Mouse (Mus musculus): ENCODE data around the gene Ndufaf2. TPM values are rescaled to one million over a fixed set of nuclear protein-coding genes. Genes with fewer than 3 reads are reported as not detected.

Gene Ndufaf2
- total RNA-seq, 2 experiments from 2014 or later, result 92.5 to 107 TPM

DNA sequence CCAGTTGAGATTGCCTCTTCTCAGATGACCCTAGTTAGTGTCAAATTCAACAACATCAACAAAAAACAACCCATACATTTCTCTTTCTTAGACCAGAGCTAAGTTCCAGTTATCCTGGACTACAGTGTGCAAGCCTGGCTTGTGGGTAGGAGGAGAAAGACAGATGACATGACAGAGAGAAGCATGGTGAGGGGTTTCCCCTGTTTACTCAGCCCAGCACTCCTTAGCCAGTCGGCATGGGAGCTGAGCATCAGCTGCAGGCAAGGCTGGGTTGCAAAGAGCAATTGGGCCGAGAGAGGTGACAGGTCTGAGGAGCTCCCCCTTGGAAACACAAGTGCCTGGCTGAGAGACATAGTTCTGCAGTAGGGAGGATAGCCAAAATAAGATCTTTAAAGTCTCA is 57.7 kb downstream of the Ndufaf2 start:
- ATAC-seq (replicated peaks; ENCODE audit: low FRiP score, low TSS enrichment, poor library complexity, severe bottlenecking), result no peak

DNA sequence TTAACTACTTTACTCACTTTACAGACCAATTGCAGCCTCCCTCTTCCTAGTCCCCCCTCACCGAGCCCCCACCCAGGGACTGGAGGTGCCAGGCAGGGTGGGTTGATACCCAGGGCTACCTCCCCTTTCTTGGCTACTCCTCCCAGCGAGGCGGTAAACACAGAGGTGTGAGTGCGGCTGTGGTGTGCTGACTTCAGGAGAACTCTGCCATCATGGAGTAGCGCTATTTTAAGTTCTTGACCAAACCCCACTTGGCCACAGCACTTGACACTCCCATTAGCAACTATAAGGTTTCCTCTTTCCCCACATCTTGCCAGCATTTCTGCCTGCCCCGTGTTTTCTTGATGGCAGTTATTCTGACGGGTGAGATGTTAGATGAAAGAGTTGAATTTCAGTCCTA is 62.0 kb downstream of the Ndufaf2 start:
- no peak for ATAC-seq (replicated peaks; ENCODE audit: low FRiP score, low TSS enrichment, poor library complexity, severe bottlenecking)

DNA sequence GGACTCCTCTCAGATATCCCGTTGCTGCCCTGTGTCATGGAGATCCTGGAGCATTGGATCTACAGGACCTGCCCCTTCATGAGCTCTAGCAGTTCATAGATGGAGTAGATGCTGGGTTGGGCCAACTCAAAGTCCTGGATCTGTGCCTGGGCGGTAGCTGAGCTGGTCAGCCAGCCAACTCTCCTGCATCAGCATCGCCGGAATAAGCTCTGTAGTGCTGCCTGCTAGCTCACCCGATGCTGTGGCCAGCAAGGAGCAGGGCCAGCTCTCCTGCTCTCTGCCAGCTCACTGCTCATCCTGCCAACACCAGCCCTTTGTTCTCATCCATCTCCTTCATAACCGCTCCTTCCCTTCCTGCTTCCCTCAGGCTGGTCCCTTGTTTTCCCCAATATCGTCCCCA is 62.8 kb downstream of the Ndufaf2 start:
- no peak for ATAC-seq (replicated peaks; ENCODE audit: low FRiP score, low TSS enrichment, poor library complexity, severe bottlenecking)

DNA sequence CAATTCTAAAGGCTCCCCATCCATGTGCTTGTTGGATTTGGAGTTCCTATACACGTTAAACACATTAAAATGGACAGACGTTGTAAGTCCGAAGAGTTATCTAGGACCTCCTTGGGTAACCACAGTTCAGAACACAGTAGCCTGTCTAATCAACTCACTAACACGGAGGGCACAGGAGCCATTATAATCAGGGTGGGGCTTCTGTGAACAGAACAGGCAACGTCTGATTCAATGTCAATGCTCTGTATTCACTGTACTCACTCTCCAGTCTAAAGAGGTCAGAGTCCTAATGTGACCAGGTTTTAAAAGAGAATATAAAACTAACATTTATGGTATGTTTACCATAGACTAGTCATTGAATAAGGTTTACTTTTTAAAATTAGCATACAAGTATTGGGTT is 63.7 kb downstream of the Ndufaf2 start:
- no peak for ATAC-seq (replicated peaks; ENCODE audit: low FRiP score, low TSS enrichment, poor library complexity, severe bottlenecking)

DNA sequence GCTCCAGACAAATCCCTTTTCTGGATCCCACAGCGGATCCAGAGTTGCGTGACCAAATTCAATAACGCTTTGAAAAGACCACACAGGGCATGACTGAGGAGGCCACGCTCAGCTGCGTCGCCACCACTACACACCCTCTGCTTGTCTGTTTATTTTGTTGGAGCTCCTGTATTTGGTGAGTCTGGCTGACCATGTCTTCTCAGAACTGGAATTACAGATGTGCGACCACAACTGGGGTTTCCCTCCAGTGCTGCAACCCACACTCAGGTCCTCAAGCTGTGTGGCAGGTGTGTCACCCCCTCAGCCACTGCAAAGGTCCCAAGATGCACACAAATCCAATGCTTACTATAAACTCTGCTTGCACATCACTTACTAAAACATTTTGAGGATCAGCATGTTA is 66.1 kb downstream of the Ndufaf2 start:
- no peak for ATAC-seq (replicated peaks; ENCODE audit: low FRiP score, low TSS enrichment, poor library complexity, severe bottlenecking)

DNA sequence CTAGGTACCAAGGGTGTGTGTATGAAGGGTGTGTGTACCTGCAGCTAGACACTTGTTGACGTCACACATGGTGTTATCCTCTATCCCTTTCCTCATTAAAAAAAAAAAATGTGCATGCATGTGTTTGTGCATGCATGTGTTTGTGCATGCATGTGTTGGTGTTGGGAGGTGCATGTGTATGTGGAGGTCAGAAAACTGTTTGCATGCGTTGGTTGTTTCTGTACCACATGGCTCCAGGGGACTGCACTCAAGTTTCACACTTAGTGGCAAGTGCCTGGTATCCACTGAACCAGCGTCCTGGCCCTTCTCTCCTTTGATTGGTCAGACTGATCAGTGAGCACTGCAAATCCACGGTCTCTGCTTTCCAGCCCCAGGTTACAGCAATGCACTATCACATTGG is 71.7 kb downstream of the Ndufaf2 start:
- no peak for ATAC-seq (replicated peaks; ENCODE audit: low FRiP score, low TSS enrichment, poor library complexity, severe bottlenecking)

DNA sequence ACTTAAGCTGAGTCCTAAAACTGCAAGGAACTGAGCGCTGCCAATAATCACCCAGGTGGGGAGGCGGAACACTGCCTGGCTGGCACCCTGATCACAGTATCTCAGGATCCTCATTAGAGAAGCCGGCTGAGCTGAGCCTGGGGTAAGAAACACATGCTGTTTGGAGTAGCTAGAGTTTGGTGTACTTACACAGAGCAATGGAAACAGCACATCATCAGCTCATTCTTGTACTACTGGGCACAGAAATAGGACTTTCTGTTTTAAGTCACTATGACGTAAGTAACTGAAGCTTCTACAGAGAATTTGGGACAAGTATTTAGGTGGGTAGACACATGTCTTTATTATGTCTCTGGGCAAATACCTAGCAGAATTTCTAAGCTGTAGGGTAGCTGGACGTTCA is 72.4 kb downstream of the Ndufaf2 start:
- ATAC-seq (replicated peaks; ENCODE audit: low FRiP score, low TSS enrichment, poor library complexity, severe bottlenecking), result no peak

DNA sequence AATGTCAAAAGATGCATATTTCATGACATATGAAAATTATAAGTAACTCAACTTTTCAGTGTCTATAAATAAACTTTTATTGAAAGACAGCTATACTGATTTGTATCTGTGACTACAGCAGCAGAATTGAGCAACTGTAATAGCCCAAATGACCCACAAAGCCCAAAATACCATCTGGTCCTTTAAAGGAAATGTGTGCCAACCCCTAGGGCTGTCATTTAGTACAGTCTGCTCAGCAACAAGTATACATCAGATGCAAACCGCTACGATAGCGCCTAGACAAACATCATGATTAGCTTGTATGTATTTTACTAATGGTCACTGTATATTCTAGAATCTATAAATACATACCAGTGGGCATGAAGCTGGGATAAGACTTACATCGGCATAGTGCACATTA is 74.3 kb downstream of the Ndufaf2 start:
- ATAC-seq (replicated peaks; ENCODE audit: low FRiP score, low TSS enrichment, poor library complexity, severe bottlenecking), result no peak

DNA sequence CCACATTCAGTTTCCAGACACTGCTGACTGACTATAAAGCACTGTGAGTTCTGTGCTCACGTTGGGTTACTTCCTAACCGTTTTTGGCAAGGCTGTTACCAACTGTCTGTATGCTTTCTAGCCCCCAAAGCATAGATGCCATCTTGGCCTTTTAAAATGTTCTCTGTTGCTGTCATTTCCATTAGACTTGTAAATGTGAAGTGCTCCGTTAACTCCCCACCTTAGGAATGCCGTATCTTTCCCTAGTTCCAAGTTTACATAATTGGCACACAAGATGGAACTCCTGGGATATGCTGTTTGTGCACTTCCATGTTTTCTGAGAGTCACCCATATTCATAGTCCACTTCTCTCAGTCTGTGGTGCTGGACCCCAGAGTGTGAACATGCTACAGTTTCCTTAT is 80.5 kb downstream of the Ndufaf2 start:
- ATAC-seq (replicated peaks; ENCODE audit: low FRiP score, low TSS enrichment, poor library complexity, severe bottlenecking), result no peak

DNA sequence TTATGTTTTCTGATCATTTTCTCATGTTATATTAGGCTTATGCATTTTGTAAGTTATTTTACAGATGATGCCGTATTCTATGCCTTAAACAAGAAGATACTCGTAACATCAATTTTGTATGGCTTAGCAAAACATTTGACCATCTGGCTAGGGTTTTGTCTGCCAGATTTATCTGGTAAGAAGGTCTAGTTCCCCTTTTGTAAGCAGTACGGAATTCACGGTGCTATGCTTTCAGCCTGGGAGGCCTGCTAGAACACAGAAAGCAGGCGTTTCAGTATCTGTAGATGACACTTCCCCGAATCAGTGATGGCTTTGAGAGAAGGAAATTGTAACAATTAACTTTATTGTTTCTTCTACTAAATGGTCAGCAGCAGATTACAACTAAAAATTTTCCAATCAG is 80.9 kb downstream of the Ndufaf2 start:
- no peak for ATAC-seq (replicated peaks; ENCODE audit: low FRiP score, low TSS enrichment, poor library complexity, severe bottlenecking)

DNA sequence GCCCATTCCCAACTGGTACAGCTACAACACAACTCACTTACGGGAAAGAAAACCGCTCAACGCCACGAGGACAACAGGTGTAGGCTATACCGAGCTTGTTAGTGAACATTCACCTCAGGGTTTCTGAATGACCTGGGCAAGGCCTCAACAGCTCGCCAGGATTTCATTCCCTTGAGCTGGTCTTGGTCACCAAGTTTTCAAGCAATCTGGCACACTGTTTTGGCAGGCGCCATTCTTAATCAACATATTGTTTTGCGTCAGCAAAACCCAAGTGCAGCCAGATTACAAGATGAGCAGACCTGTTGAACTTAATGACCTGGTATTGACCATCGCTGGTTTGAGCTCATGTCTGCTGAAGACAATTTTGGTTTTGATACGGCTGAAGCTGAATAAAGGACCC is 88.3 kb downstream of the Ndufaf2 start:
- no peak for ATAC-seq (replicated peaks; ENCODE audit: low FRiP score, low TSS enrichment, poor library complexity, severe bottlenecking)

DNA sequence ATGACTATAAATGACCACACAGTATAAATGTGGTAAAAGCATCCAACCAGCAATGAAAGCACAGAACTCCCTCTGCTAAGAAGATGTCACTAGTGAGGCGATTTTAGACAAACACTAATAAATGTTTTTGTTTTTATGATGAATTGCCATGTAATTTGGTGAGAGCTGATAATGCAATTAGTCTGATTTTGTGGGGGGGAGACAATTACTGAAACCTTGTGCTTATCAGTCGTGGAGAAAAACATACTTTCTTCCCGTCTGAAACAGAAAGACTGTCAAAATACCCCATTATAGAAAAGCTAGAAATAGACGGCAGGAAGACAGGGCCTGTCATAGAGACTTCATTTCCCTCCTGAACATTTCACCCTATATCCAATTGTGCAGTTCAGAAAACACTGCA is 89.3 kb downstream of the Ndufaf2 start:
- ATAC-seq (replicated peaks; ENCODE audit: low FRiP score, low TSS enrichment, poor library complexity, severe bottlenecking), result 0 out of 2 replicates have a peak, but pooled peaks have one; percentile 22

DNA sequence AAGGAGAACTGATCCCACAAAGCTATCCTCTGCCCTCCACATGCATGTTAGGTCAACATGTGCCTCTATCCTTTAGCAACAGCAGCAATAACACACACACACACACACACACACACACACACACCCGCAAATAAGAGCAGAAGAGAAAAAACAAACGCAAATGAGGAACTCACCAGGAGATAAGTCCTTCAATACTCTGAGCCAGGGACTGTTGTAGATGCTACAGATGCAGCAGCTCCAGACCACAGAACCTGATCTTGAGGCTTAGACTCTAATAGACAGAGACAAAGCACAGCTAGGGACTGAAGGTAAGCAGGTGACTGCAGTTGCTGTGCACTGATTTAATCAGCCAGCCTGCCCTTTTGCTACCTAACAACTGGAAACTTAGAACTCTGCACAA is 92.4 kb downstream of the Ndufaf2 start:
- no peak for ATAC-seq (replicated peaks; ENCODE audit: low FRiP score, low TSS enrichment, poor library complexity, severe bottlenecking)

DNA sequence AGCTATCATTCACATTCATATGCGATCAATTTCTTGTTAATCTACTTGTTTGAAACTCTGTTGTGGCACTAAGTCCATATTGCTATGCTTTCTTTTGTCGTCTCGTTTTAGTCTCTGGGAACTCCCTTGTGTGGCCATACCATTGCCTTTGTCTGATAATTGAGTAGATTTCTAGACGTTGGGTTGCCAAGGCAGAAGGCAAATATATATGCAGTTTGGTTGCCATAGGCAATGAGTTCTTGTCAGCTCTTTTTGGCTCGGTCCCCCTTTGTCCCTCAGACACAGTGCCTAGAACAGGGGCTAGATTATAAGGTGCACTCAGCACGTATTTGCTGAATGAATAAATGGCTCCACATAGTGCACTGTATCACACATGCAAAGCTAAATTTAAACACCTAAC is 94.1 kb downstream of the Ndufaf2 start:
- ATAC-seq (replicated peaks; ENCODE audit: low FRiP score, low TSS enrichment, poor library complexity, severe bottlenecking), result no peak

DNA sequence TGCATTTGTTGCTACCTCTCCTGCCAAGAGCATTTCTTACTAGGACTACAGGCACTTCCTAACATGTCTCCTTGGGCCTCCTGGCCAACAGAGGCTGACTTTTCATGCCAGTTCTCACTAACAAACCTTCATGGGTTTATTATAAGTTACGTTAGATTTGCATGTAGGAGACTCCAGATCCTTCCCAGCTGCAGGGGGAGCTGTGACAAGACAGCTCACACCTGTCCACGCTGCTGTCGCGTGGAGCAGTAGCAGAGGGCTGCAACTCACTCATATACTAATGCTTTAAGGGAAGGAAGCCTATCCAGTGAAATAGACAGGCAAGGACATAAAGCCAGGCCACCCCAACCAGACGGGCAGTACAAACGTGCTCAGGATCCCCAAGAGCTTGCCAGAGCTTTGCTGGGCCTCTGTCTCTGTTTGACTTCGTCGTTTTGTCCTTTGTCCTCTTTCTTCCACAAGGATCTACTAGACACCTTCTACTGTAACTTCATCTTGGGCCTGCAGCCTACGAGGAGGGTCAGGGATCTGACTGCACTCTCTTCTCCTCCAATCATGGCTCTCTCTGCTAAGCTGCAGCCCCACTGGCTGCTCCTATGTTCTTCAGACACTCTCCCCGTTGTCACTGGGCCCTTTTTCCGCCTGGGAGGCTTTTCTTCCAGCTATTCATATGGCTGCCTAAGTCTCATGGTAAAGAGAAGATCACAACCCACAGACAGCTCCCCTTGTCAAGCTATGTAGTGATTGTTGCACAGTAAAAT is 94.9 kb downstream of the Ndufaf2 start:
- ATAC-seq (replicated peaks; ENCODE audit: low FRiP score, low TSS enrichment, poor library complexity, severe bottlenecking), result no peak

DNA sequence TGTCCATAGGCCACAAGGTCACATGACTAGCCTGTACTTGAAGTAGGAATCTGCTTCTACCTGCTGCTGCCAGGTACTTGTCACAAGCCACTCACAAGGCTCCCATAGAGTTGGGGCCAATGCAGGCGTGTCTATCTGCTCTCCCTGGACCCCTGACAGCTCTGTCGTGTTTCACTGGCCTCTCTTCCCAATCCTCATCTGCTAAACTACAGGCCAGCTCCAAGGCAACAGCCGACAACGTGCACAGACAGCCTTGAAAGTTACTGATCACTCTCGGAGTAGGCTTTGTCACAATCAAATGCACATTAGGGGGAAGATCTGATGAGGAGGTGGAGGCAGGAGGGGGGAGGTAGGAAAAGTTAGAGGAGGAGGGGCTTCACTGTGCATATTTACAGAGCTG is 95.5 kb downstream of the Ndufaf2 start:
- no peak for ATAC-seq (replicated peaks; ENCODE audit: low FRiP score, low TSS enrichment, poor library complexity, severe bottlenecking)

DNA sequence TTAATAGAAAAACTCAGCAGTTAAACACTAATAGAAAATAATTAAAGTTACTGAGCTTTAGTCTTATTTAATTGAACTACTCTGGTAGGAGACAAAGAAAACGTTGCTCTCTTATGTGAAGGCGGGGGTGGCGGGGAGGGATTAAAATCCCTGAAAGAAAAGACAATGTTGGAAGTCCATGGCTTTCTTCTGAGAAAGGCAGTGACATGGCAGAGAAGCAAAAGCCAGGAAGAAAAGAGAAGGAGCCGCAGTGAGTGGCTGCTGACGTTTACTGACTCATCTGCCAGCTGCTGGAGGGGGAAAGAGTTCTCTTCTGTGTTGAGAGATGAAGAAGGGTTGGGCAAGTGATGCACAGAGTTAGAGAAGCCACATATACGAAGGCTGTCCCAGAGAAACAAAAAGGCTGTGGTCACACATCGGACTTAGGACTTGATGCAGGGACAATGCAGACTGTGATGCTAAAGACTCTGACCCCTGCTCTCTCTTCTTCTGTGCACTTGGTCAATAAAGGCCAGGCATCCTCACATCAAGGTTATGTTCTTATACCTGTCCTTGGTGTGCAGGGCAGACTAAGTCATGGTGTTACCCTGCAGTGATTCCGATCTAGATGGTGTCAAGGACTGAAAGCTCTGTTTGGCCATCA is 97.4 kb downstream of the Ndufaf2 start:
- no peak for ATAC-seq (replicated peaks; ENCODE audit: low FRiP score, low TSS enrichment, poor library complexity, severe bottlenecking)

DNA sequence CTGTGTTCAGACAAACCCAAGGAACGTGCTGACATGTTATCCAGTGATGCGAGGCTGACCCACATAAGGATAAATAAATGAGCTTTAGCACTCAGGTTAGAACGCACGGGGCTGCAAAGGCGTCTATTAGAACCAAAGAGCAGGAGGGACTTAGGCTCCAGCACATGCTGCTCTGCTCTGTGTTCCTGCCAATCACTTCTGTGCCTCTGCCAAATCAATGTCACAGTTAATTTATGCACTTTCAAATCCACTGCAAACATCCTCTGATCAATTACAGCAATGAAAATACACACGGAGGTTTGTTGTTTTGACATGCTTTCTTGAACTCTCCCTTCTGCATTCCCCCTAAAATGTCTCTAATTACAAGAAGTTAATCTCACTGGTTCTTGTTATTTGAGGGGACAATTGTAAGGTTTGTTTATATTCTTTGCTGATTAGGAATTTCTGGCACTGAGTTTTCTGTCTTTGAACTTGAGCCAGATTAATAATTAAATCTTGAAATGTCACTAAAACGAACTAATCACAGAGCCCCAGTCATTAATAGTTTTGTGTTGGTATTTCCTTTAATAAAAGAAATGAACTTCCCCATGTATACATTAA is 98.0 kb downstream of the Ndufaf2 start:
- no peak for ATAC-seq (replicated peaks; ENCODE audit: low FRiP score, low TSS enrichment, poor library complexity, severe bottlenecking)

DNA sequence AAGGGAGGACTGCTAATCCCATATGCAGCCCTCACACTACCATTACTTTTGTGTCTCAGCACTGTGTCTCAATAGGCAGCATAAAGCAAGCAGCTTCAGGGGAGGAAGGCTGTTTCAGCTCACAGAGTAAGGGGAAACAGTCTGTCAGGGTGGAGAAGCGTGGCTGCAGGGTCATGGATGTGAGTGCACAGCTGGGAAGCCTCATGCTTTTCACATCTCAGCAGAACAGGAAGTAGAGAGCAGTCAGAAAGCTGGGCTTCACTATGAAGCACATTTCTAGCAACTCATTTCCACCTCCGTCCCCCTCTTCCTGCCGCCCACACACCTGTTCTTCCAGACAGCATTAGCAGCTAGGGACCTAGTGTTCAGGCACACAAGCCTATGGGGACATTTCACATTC is 101.5 kb downstream of the Ndufaf2 start:
- no peak for ATAC-seq (replicated peaks; ENCODE audit: low FRiP score, low TSS enrichment, poor library complexity, severe bottlenecking)

DNA sequence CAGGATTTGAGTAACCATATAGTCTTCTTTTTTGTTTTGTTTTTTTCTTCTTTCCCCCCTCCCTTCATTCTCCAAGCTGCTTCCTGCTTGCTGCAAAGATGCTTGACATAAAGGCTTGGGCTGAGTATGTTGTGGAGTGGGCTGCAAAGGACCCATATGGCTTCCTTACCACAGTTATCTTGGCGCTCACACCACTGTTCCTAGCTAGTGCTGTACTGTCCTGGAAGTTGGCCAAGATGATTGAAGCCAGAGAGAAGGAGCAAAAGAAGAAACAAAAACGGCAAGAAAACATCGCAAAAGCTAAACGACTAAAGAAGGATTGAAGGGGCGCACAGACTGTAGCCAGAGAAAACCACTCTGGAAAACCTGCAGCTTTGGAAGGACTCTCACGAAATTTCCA is 111.1 kb downstream of the Ndufaf2 start:
- no peak for ATAC-seq (replicated peaks; ENCODE audit: low FRiP score, low TSS enrichment, poor library complexity, severe bottlenecking)

DNA sequence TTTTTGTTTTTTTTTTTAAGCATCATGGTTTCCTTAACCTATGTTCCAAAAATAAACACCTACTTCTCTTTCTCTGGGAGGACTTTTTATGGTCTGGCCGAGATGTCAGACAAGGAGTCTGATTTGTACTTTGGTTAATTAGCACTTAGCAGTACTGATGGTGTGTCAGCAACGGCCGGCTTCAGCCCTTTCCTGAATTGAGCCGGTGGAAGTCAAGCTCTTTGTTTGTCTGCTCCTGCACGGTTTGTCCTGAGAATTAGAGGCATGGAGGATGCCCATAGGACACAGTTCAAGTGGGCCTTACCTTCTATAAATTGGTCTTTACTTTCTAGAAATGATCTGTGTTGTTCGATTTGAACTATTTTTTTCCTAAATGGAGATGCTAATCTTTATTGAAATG is 111.5 kb downstream of the Ndufaf2 start:
- ATAC-seq (replicated peaks; ENCODE audit: low FRiP score, low TSS enrichment, poor library complexity, severe bottlenecking), result no peak
